Mouse (Mus musculus) kidney, adult 2 months (tissue): Measurements from ENCODE around the gene Ptprn2.

Experiments used
- CTCF ChIP-seq: fragments of 200-500 bp; conservative IDR thresholded peaks from 2 replicates; pipeline ENCODE4 v1.5.1; 2011; ENCODE audit warnings: low read depth, mild to moderate bottlenecking, control low read depth, low read length, moderate library complexity, mixed read lengths; ENCODE audit not compliant: insufficient read depth, insufficient read length
- POLR2A ChIP-seq: fragments of 200-500 bp; IDR thresholded peaks from one replicate; pipeline ENCODE4 v1.6.1; 2011; ENCODE audit warnings: low read depth, low read length, control low read depth

GRCm38 (mm10) chr12:116468348-116468747, 17.2 kb upstream of the Ptprn2 start:
- no peak for TF ChIP-seq POLR2A
- no peak for TF ChIP-seq CTCF
